Mouse (Mus musculus) forebrain, embryonic 14.5 days (tissue): ENCODE data around the gene Zbtb4. TPM values are rescaled to one million over a fixed set of nuclear protein-coding genes. Genes with fewer than 3 reads are reported as not detected.

Experiments used
- ATAC-seq: fragments of 200-750 bp; cut with Nextera tagmentation; 2 replicates; pipeline ENCODE4 v1.8.0; 2017; ENCODE audit warnings: mild to moderate bottlenecking, moderate library complexity
- DNase-seq: peaks from one replicate; pipeline ENCODE4 v3.0.0-alpha.2; 2015; ENCODE audit warnings: low spot score
- H3K27ac ChIP-seq: fragments of 300-500 bp; sonication (generic); 2 replicates; pipeline ENCODE4 v1.5.1; 2014; ENCODE audit warnings: low read depth, mild to moderate bottlenecking, control low read depth, low read length, moderate library complexity
- H3K27me3 ChIP-seq: fragments of 300-500 bp; sonication (generic); replicated peaks from 2 replicates; pipeline ENCODE4 v1.6.1; 2014; ENCODE audit warnings: low read length, control low read depth, mixed read lengths; ENCODE audit not compliant: control insufficient read depth, insufficient read depth
- H3K36me3 ChIP-seq: fragments of 300-500 bp; sonication (generic); 2 replicates; pipeline ENCODE4 v1.6.1; 2014; ENCODE audit warnings: low read length, control low read depth; ENCODE audit not compliant: control insufficient read depth, insufficient read depth
- H3K4me1 ChIP-seq: fragments of 300-500 bp; sonication (generic); 2 replicates; pipeline ENCODE4 v1.6.1; 2014; ENCODE audit warnings: antibody characterized with exemption, low read length, control low read depth; ENCODE audit not compliant: control insufficient read depth, insufficient read depth
- H3K4me2 ChIP-seq: fragments of 300-500 bp; sonication (generic); 2 replicates; pipeline ENCODE4 v1.6.1; 2014; ENCODE audit warnings: mild to moderate bottlenecking, control low read depth, low read length
- H3K4me3 ChIP-seq: fragments of 300-500 bp; sonication (generic); 2 replicates; pipeline ENCODE4 v1.5.1; 2014; ENCODE audit warnings: low read depth, low read length, control low read depth
- H3K9ac ChIP-seq: fragments of 300-500 bp; sonication (generic); 2 replicates; pipeline ENCODE4 v1.6.1; 2014; ENCODE audit warnings: mild to moderate bottlenecking, low read length, control low read depth, moderate library complexity
- H3K9me3 ChIP-seq: fragments of 300-500 bp; sonication (generic); replicated peaks from 2 replicates; pipeline ENCODE4 v1.6.1; 2016; ENCODE audit warnings: low read length, control low read depth, mixed read lengths; ENCODE audit not compliant: control insufficient read depth
- WGBS: fragments of 180-500 bp; shearing (Covaris S2); extraction: QIAGEN DNeasy Blood & Tissue Kit; methylation state at CpG from one replicate; pipeline ENCODE4 v1.1.7; 2014; 5-methylcytosine and 5-hydroxymethylcytosine counted together
- polyA plus RNA-seq: library from polyadenylated mRNA; unstranded; fragments of >200 nt; fragmentation: Nextera tagmentation; extraction: Ambion mirVana; gene quantifications from 2 replicates; pipeline ENCODE4 v1.2.1, GENCODE M21; 2014

Zbtb4 gene
- polyA plus RNA-seq, 1 experiment from 2014 or later = 2.1 TPM

- Histone ChIP-seq H3K4me3 (no peak overlapping the region), H3K9me3 (no peaks in the 10 kb centered on the region), H3K36me3 (peaks cover 80% of the 10 kb centered on the region), H3K27me3 (no peaks in the 10 kb centered on the region), H3K4me1 (peaks cover 2% of the 10 kb centered on the region), H3K4me2 (no peak overlapping the region), H3K27ac (no peak overlapping the region), H3K9ac (no peak overlapping the region)
- WGBS = 55% methylated on average over 5 of the region's 5 CpGs
- DNase-seq (no peak), ATAC-seq (no peak)
These were observed 63.1 kb downstream of the Zbtb4 start for GRCm38 (mm10) chr11:69828832-69829231.

- Histone ChIP-seq H3K4me3 (peak overlapping the region; percentile 90), H3K27ac (no peak overlapping the region), H3K9ac (peak overlapping the region; percentile 98), H3K9me3 (no peaks in the 10 kb centered on the region), H3K4me1 (peaks cover 24% of the 10 kb centered on the region), H3K36me3 (peaks cover 36% of the 10 kb centered on the region), H3K27me3 (no peaks in the 10 kb centered on the region), H3K4me2 (peak overlapping the region; percentile 96)
- WGBS = 49% methylated on average over 8 of the region's 8 CpGs
- no peak for ATAC-seq
- DNase-seq = no peak
These were observed 67.8 kb downstream of the Zbtb4 start for GRCm38 (mm10) chr11:69833554-69833953.

Other genes with a start within 250 kb of the Zbtb4 start
- gene Dnah2, start 216.8 kb upstream of the Zbtb4 start, polyA plus RNA-seq = 2.7 and 3.8 TPM in 2 replicates
- 38.6 and 48.2 TPM in 2 replicates for gene Efnb3, start 205.7 kb upstream of the Zbtb4 start, polyA plus RNA-seq
- gene Wrap53, start 185.7 kb upstream of the Zbtb4 start, polyA plus RNA-seq = 24.6 and 29.3 TPM in 2 replicates
- 111 and 113 TPM in 2 replicates for gene Trp53, start 185.6 kb upstream of the Zbtb4 start, polyA plus RNA-seq
- 22.0 and 31.5 TPM in 2 replicates for gene Atp1b2, start 160.0 kb upstream of the Zbtb4 start, polyA plus RNA-seq
- not detected in 2 replicates for gene Shbg, start 148.0 kb upstream of the Zbtb4 start, polyA plus RNA-seq
- 17.6 and 18.2 TPM in 2 replicates for gene Sat2, start 143.9 kb upstream of the Zbtb4 start, polyA plus RNA-seq
- gene Fxr2, start 132.9 kb upstream of the Zbtb4 start, polyA plus RNA-seq = 34.2 and 35.0 TPM in 2 replicates
- not detected in 2 replicates for gene Sox15, start 110.6 kb upstream of the Zbtb4 start, polyA plus RNA-seq
- gene Mpdu1, start 103.3 kb upstream of the Zbtb4 start, polyA plus RNA-seq = 72.9 and 83.0 TPM in 2 replicates
- 8.2 and 9.6 TPM in 2 replicates for gene Cd68, start 99.8 kb upstream of the Zbtb4 start, polyA plus RNA-seq
- gene Eif4a1, start 93.5 kb upstream of the Zbtb4 start, polyA plus RNA-seq = 1,177 and 1,222 TPM in 2 replicates
- 81.8 and 88.2 TPM in 2 replicates for gene Senp3, start 83.8 kb upstream of the Zbtb4 start, polyA plus RNA-seq
- gene Tnfsf13, start 80.1 kb upstream of the Zbtb4 start, polyA plus RNA-seq = 0.53 TPM in 1 of 2 replicates, not detected in the other
- gene Tnfsf12, start 70.1 kb upstream of the Zbtb4 start, polyA plus RNA-seq = 2.2 and 2.7 TPM in 2 replicates
- gene Tnfsfm13, start 69.8 kb upstream of the Zbtb4 start, polyA plus RNA-seq = 1.5 and 1.6 TPM in 2 replicates
- 21.1 and 21.3 TPM in 2 replicates for gene Polr2a, start 7.3 kb upstream of the Zbtb4 start, polyA plus RNA-seq
- gene Slc35g3, start 3.9 kb upstream of the Zbtb4 start, polyA plus RNA-seq = 0.56 TPM in 1 of 2 replicates, not detected in the other
- gene Chrnb1, start 30.0 kb downstream of the Zbtb4 start, polyA plus RNA-seq = 0.68 and 1.4 TPM in 2 replicates
- gene Fgf11, start 35.9 kb downstream of the Zbtb4 start, polyA plus RNA-seq = 2.9 and 3.0 TPM in 2 replicates
- gene Tmem102, start 39.7 kb downstream of the Zbtb4 start, polyA plus RNA-seq = 0.15 and 0.52 TPM in 2 replicates
- gene Gm39566, start 49.4 kb downstream of the Zbtb4 start, polyA plus RNA-seq = not detected in 2 replicates
- not detected in 2 replicates for gene Spem2, start 52.6 kb downstream of the Zbtb4 start, polyA plus RNA-seq
- 0.39 TPM in 1 of 2 replicates, not detected in the other for gene Spem1, start 56.3 kb downstream of the Zbtb4 start, polyA plus RNA-seq
- 15.7 and 18.4 TPM in 2 replicates for gene Nlgn2, start 71.9 kb downstream of the Zbtb4 start, polyA plus RNA-seq
- gene Tmem256, start 72.6 kb downstream of the Zbtb4 start, polyA plus RNA-seq = 307 and 386 TPM in 2 replicates
- gene Plscr3, start 80.5 kb downstream of the Zbtb4 start, polyA plus RNA-seq = 44.3 and 49.0 TPM in 2 replicates
- 0.32 TPM in 1 of 2 replicates, not detected in the other for gene Tnk1, start 92.8 kb downstream of the Zbtb4 start, polyA plus RNA-seq
- not detected in 2 replicates for gene Tmem95, start 112.1 kb downstream of the Zbtb4 start, polyA plus RNA-seq
- gene Kctd11, start 115.5 kb downstream of the Zbtb4 start, polyA plus RNA-seq = 1.1 and 1.2 TPM in 2 replicates
- 0.10 and 0.17 TPM in 2 replicates for gene Acap1, start 129.6 kb downstream of the Zbtb4 start, polyA plus RNA-seq
- gene 2810408A11Rik, start 135.1 kb downstream of the Zbtb4 start, polyA plus RNA-seq = 15.0 and 18.6 TPM in 2 replicates
- gene Neurl4, start 135.2 kb downstream of the Zbtb4 start, polyA plus RNA-seq = 16.7 and 23.8 TPM in 2 replicates
- gene Gps2, start 148.0 kb downstream of the Zbtb4 start, polyA plus RNA-seq = 62.9 and 67.8 TPM in 2 replicates
- 1,251 and 1,277 TPM in 2 replicates for gene Eif5a, start 156.0 kb downstream of the Zbtb4 start, polyA plus RNA-seq
- gene Ybx2, start 169.9 kb downstream of the Zbtb4 start, polyA plus RNA-seq = 3.9 and 4.0 TPM in 2 replicates
- 5.5 and 6.7 TPM in 2 replicates for gene Slc2a4, start 182.3 kb downstream of the Zbtb4 start, polyA plus RNA-seq
- gene Cldn7, start 198.9 kb downstream of the Zbtb4 start, polyA plus RNA-seq = not detected in 2 replicates
- gene Ctdnep1, start 215.2 kb downstream of the Zbtb4 start, polyA plus RNA-seq = 24.0 and 26.1 TPM in 2 replicates
- 189 and 203 TPM in 2 replicates for gene Elp5, start 216.6 kb downstream of the Zbtb4 start, polyA plus RNA-seq
- 701 and 779 TPM in 2 replicates for gene Gabarap, start 225.2 kb downstream of the Zbtb4 start, polyA plus RNA-seq
- gene Phf23, start 229.9 kb downstream of the Zbtb4 start, polyA plus RNA-seq = 49.4 and 49.6 TPM in 2 replicates
- 19.7 and 25.7 TPM in 2 replicates for gene Dvl2, start 234.7 kb downstream of the Zbtb4 start, polyA plus RNA-seq
- 53.3 and 58.4 TPM in 2 replicates for gene Acadvl, start 249.5 kb downstream of the Zbtb4 start, polyA plus RNA-seq